Mouse (Mus musculus): ENCODE results near the gene Lrch4.

The Lrch4 gene

DNA sequence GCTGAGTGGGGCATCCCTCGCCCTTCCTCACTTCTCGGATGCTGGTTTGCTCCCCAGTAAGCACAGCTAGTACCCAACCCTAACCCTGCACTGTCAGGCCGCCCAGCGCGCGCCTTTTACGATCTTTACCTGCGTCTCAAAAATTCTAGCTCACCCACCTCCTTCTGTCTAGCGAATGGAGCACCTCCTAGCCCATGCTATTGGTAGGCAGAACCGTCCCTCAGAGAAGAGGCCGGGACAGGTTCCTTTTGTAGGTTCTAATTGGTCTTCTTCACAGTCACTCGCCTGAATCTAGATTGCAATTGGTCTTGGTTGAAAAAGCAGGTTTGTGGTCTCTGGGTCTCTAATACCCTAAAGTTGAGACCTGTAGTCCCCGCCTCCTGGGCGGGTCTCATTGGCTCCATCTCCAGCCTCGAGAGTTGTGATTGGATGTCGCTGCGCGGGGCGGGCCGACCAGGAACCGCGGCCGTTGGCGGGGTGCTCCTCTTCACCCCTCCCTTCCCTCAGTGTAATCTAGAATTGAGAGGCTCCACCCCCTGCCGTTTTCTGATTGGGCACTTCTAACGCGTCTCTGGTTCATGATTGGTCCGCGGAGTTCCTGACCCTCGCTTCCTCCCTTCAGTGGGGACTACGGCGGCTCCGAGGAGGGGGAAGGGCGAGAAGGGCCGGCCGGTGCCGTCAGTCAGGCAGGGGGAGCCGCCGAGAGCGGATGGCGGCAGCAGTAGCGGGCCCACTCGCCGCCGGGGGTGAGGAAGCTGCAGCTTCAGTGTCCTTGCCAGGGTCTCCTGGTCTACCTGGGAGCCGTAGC is at the start of gene Lrch4, which contains the start of the genes Fbxo24 and Gm20605:
Gene Lrch4, plus strand, starts transcription at position 624 of the 808 bp plus-strand sequence.
Gene Fbxo24, minus strand, starts transcription at position 505 of the 808 bp plus-strand sequence.
Gene Gm20605, plus strand, starts transcription at position 678 of the 808 bp plus-strand sequence.
- peak; percentile 100 for DNase-seq (ENCODE audit: low spot score)

DNA sequence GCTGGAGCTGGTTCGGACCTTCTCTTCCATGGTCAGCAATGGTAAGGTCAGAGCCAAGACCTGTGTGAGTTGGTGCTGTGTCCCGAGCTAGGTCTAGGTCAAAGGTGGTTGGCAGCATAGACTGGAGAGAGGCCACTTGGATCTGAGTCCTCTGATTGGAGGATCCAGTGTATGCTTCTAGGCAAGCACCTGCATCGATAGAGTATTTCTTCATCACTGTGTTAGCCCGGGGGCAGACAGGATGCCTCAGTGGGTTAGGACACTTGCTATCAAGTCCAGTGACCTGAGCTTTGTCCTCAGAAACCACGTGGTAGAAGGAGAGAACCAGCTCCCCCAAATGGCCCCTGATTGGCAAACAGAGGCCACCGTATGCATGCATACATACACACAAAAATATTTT is 48.7 kb upstream of the Lrch4 start:
- no peak for DNase-seq (ENCODE audit: low spot score)

GRCm38 (mm10) chr5:137582702-137583101 is 46.2 kb upstream of the Lrch4 start:
- DNase-seq (ENCODE audit: low spot score), result no peak

- peak; percentile 90 for DNase-seq (ENCODE audit: low spot score)
These were observed 45.2 kb upstream of the Lrch4 start for GRCm38 (mm10) chr5:137583670-137584169.

DNA sequence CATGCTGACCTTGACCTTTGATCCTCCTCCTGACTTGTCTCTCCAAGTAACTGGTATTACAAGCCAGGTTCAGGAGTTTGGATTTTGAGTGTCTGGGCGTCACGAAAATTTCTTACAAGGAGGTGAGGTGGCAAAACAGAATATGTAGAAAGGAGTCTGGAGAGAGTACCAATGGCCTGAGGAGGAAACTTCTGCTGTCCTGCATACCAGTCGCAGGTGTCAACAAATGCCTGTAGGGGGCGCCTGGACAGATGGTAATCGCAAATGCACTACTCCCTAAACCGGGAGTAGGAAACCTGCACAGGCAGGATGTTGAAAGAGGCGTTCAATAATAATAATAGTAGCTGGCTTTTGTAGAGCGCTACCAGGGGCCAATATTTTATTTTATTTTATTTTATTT is 43.9 kb upstream of the Lrch4 start:
- DNase-seq (ENCODE audit: low spot score), result peak; percentile 71

DNA sequence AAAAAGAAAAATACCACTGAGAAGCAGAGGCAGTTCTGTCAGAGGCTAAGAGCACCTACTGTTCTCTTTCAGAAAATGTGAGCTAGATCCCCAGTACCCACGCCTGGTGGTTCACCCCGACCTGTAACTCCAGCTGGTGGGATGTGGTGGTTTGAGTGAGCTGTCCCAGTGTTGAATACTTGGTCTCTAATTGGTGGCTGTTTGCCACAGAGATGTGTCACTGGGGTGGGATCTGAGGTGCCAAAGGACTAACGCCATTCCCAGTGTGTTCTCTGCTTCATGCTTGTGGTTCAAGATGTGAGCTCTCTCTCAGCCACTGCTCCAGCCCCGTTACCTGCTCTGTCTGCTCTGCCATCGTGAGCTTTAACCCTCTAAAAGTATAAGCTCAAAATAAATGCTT is 38.4 kb upstream of the Lrch4 start:
- DNase-seq (ENCODE audit: low spot score), result no peak

DNA sequence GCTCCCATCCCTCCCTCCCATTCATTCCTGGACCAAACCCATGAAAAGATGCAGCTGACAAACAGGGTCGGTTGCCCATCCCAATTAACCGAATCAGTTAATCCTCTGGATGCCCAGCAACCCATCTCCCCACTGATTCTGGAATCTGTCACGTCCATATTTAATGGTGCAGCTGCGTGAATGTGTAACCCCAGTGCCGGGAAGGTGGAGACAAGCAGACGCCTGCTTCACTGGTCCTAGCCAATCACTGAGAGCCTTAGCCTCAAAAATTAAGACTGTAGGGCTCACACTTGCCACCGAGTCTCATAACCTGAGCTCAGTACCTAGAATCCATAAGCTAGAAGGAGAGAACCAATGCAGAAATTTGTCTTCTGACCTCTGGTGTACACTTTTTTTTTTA is 33.0 kb upstream of the Lrch4 start:
- no peak for DNase-seq (ENCODE audit: low spot score)

- DNase-seq (ENCODE audit: low spot score), result no peak
These were observed 32.2 kb upstream of the Lrch4 start for GRCm38 (mm10) chr5:137596601-137597261.

GRCm38 (mm10) chr5:137597625-137598024 is 31.3 kb upstream of the Lrch4 start:
- DNase-seq (ENCODE audit: low spot score), result no peak

- no peak for DNase-seq (ENCODE audit: low spot score)
These were observed 30.7 kb upstream of the Lrch4 start for GRCm38 (mm10) chr5:137598100-137598826.

- no peak for DNase-seq (ENCODE audit: low spot score)
These were observed 29.3 kb upstream of the Lrch4 start for GRCm38 (mm10) chr5:137599600-137599999.

GRCm38 (mm10) chr5:137600281-137600618 is 28.7 kb upstream of the Lrch4 start:
- DNase-seq (ENCODE audit: low spot score), result no peak

- peak; percentile 99 for DNase-seq (ENCODE audit: low spot score)
These were observed 28.1 kb upstream of the Lrch4 start, which contains the start of gene Mospd3 for GRCm38 (mm10) chr5:137600619-137601364. Gene Mospd3 (minus strand): TSS chr5:137601058.

DNA sequence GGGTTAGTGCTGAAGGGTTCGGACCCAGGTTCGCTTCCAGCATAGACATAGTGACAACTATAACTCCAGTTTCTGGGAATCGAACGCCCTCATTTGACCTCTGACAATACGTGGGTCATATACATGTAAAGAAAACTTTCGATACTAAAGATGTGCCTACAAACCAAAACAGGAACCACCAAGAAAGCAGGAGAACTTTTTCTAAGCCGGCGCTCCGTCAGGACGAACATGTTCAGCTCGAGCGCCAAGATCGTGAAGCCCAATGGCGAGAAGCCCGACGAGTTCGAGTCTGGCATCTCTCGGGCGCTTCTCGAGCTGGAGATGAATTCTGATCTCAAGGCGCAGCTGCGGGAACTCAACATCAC is 27.6 kb upstream of the Lrch4 start:
- no peak for DNase-seq (ENCODE audit: low spot score)

DNA sequence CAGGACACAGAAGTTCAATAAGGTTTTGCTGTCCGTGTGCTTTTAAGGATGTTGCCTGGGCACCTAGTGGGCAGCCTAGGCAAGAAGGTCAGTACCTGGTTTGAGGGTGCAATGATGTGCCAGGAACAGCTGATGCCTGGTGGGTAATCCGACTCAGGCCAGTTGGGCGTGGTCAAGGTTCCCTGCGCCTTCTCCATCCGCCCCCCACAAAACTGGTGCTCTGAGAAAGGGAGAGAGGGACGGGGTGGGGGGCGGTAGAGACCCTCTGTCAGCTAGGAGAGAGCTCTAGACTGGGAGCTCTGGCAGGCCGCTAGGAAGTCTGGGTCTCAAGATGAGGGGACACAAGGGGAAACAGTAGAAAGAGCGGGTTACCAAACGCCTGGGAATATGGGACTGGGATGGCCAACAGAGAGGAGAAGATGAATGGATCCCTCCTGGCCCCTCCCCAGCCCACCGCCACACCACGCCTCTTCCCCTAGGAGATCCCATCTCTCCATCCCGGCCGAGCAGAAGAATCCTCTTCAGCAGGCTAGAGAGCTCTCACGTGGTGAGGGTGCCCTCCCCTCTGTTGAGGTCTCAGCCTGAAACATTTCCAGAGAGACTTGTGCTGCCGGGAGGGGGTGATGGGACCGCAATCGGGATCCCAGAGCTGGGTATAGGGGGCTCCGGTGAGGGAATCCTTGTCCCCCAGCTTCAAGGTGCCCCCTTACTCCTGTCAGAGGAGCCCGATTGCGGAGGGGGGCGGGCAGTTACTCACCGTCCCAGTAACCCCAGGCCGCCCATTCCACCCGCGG is 20.9 kb upstream of the Lrch4 start:
- DNase-seq (ENCODE audit: low spot score), result no peak

DNA sequence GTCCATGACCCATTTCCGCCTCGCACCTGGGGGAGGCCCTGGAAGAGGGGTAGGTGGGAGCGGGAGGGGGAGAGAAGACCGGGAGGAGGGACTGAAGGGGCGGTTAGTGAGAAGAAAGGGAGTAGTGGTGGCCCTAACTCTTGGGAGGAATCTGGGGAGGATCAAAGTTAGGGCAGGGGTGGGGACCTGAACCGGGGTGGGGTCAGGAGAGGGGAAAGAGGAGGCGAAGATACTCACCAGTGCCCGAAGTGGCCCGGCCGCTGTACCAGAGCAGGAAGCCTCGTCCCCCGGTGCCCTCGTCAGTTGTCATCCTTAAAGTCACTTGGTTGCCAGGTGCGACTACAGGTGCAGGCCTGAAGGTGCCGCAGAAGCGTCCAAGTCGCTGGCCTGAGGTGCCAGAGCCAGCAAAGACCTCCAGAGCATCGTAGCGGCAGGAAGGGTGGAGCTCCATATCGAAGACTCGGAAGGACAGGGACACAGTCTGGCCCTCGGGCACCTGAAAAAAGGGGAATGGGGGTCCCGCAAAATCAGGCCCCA is 20.2 kb upstream of the Lrch4 start:
- no peak for DNase-seq (ENCODE audit: low spot score)

DNA sequence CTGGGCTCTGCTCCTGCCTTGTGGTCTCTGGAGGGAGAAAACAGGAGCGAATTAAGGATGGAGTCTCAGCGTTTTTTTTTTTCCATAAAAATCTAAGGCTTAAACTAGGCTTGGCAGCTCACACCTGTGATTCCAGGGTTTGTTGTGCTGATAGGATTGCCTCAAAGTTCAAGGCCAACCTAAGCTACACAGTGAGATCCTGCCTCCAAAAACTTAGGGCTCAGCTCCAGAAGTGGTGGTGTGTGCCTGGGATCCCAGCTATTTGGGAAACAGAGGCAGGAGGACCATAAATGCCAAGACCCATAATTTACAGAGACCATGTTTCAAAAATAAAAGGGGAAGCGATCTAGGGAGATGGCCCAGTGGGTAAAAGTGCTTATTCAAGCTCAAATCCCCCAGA is 19.6 kb upstream of the Lrch4 start:
- no peak for DNase-seq (ENCODE audit: low spot score)

GRCm38 (mm10) chr5:137610056-137610455 is 18.9 kb upstream of the Lrch4 start:
- no peak for DNase-seq (ENCODE audit: low spot score)

DNA sequence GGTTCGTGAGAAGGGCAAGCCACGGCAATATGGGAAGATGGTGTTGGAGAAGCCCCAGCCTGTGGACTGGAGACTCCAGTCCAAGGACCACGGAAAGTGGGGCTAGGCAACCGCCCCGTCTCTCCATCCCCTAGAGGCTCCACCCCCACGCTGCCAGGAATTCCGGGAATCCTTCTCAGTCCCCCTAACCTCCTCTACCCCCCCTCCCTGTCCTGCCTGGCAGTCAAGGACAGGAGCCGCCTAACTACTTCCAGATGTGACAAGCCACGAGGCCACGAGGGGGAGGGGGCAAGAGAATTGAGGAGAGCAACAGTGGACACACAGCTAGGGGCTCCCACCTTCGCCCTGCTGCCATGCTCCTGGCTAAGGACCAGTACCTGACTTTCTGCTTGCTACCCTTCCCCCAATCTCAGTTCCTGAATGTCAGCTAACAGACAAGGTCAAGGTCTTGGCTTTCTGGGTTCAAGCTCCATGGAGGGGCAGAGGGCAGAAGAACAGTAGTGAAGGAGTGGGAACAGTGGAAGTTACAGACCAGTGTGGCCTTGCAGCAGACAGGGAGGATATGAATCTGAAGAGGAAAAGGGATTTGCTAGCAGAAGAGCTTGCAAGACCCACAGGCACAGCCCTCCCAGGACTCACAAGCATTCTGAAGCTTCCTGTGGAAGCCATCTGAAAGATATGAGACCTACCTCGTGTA is 18.2 kb upstream of the Lrch4 start:
- peak; percentile 66 for DNase-seq (ENCODE audit: low spot score)

GRCm38 (mm10) chr5:137611245-137611602 is 17.7 kb upstream of the Lrch4 start:
- DNase-seq (ENCODE audit: low spot score), result peak; percentile 83
